Mouse (Mus musculus): ENCODE data around the gene Srebf2. TPM values are rescaled to one million over a fixed set of nuclear protein-coding genes. Genes with fewer than 3 reads are reported as not detected.

The Srebf2 gene
- polyA plus RNA-seq, 1 experiment, result 180 TPM

DNA sequence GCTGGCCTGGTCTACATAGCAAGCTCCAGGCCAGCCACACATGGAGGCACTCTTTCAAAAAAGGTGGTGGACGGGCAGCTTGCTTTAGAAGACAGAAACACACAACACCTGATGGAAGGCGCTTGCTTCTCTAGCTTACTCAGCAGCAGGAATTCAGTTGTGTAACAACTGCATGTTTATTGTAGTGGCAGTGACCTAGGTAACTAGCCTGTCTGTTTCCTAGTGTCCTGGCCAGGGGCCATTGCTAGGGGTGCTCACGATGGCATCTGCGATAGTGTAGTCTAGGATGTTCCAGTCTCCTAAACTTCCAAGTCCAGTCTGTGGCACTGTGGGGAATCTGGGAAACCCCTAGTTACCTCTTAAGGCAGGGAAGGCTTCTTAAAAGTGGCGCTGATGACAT, 2.8 kb upstream of the Srebf2 start:
- Histone ChIP-seq H3K79me2 (ENCODE audit: control insufficient read depth, insufficient read depth) (peaks cover 21% of the 10 kb centered on the region), H3K4me3 (ENCODE audit: insufficient read depth, poor library complexity, severe bottlenecking) (no peak overlapping the region), H3ac (ENCODE audit: control insufficient read depth, insufficient read length, low read depth) (no peak overlapping the region), H3K27me3 (ENCODE audit: control insufficient read depth, insufficient read depth, insufficient read length) (no peaks in the 10 kb centered on the region), H3K79me3 (ENCODE audit: low read depth) (peaks cover 13% of the 10 kb centered on the region), H3K36me3 (ENCODE audit: control insufficient read depth, insufficient read depth) (peaks cover 8% of the 10 kb centered on the region)
- no peak for TF ChIP-seq MYOD1 (IDR thresholded peaks at IDR 0.05; ENCODE audit: control insufficient read depth, insufficient read length, low read depth)
- TF ChIP-seq MYOG (IDR thresholded peaks at IDR 0.05; ENCODE audit: control insufficient read depth, extremely low read depth, insufficient read length), result no peak
- no peak for TF ChIP-seq USF1 (IDR thresholded peaks at IDR 0.05; ENCODE audit: low read depth)
- no peak for TF ChIP-seq FOSL1 (IDR thresholded peaks at IDR 0.05; ENCODE audit: insufficient read depth, low read length, poor library complexity, severe bottlenecking)
- no peak for TF ChIP-seq MAX (IDR thresholded peaks at IDR 0.05)
- TF ChIP-seq CTCF (IDR thresholded peaks at IDR 0.05; ENCODE audit: control insufficient read depth, insufficient read depth, insufficient read length), result no peak

DNA sequence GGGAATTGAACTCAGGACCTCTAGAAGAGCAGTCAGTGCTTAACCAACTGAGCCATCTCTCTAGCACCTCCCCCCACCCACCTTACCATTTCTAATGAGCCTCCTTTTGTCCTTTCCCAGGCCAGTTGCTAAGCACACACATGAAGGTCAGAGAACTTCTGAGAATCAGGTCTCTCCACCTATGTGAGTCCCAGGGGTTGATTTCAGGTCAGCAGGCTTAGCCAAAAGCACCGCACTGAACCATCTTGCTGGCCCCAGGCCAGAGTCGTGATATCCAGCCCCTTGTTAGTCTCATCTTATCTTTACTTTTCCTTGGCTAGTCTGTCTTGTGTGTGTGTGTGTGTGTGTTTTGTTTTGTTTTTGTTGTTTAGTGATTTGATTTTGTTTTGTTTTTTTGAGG, 1.6 kb upstream of the Srebf2 start:
- peaks cover 34% of the 10 kb centered on the region for H3K79me2 ChIP-seq (ENCODE audit: control insufficient read depth, insufficient read depth)
- no peak overlapping the region for H3ac ChIP-seq (ENCODE audit: control insufficient read depth, insufficient read length, low read depth)
- no peak for TF ChIP-seq MAX (IDR thresholded peaks at IDR 0.05)
- no peak for TF ChIP-seq MYOG (IDR thresholded peaks at IDR 0.05; ENCODE audit: control insufficient read depth, extremely low read depth, insufficient read length)
- TF ChIP-seq CEBPB (IDR thresholded peaks at IDR 0.05; ENCODE audit: low read depth), result no peak
- TF ChIP-seq USF1 (IDR thresholded peaks at IDR 0.05; ENCODE audit: low read depth), result no peak
- no peak for TF ChIP-seq MYOD1 (IDR thresholded peaks at IDR 0.05; ENCODE audit: control insufficient read depth, insufficient read length, low read depth)
- no peak for TF ChIP-seq FOSL1 (IDR thresholded peaks at IDR 0.05; ENCODE audit: insufficient read depth, low read length, poor library complexity, severe bottlenecking)
- TF ChIP-seq CTCF (IDR thresholded peaks at IDR 0.05; ENCODE audit: control insufficient read depth, insufficient read depth, insufficient read length), result no peak

DNA sequence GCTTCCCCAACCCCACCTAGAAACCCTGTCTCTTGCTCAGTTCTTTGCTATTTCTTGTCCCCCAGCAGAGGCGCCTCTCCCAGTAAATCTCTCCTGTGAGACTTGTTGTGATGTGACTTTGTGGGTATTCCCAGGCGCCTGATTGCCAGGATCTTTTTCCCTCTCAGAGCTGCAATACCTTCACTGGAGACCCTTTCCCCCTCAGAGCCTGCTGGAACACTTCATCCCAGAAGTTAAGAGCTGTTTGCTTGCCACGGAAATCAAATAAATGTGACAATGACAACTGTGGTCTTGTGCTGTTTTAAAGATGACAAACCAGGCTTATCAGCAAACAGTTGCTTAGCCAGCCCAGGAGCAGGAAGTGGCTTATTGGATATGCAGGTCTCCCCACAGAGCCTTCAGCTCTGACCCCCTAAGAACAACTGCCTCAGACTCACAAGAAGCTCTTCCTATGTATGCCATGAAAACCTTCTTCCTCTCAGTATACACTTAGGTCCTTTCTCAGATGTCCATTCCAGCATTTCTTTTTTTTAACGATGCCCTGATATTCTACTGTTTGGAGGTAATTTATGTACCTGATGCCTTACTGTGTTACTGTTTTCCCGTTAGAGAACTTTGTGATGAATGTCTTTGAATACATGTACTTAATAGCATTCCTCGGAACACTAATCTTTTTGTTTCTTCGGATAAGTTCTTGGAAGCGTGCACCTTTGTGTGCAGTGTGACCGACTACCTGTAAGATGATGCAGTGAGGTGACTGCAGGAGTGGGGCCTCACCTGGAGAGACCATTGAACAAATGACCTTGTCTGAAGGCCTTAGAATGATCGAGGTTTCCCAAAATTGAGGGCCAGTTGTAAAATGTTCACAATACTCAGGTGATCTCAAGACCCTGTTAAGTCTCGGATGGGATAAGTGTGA, 871 bp upstream of the Srebf2 start:
- TF ChIP-seq USF1 (IDR thresholded peaks at IDR 0.05; ENCODE audit: low read depth), result no peak
- no peak for TF ChIP-seq MYOD1 (IDR thresholded peaks at IDR 0.05; ENCODE audit: control insufficient read depth, insufficient read length, low read depth)
- no peak for TF ChIP-seq MYOG (IDR thresholded peaks at IDR 0.05; ENCODE audit: control insufficient read depth, extremely low read depth, insufficient read length)
- no peak for TF ChIP-seq CEBPB (IDR thresholded peaks at IDR 0.05; ENCODE audit: low read depth)
- no peak for TF ChIP-seq CTCF (IDR thresholded peaks at IDR 0.05; ENCODE audit: control insufficient read depth, insufficient read depth, insufficient read length)
- no peak for TF ChIP-seq FOSL1 (IDR thresholded peaks at IDR 0.05; ENCODE audit: insufficient read depth, low read length, poor library complexity, severe bottlenecking)
- TF ChIP-seq MAX (IDR thresholded peaks at IDR 0.05), result no peak
- Histone ChIP-seq H3K79me2 (ENCODE audit: control insufficient read depth, insufficient read depth) (peaks cover 41% of the 10 kb centered on the region), H3K36me3 (ENCODE audit: control insufficient read depth, insufficient read depth) (peaks cover 19% of the 10 kb centered on the region), H3K27me3 (ENCODE audit: control insufficient read depth, insufficient read depth, insufficient read length) (no peaks in the 10 kb centered on the region), H3K4me3 (ENCODE audit: insufficient read depth, poor library complexity, severe bottlenecking) (no peak overlapping the region), H3K79me3 (ENCODE audit: low read depth) (peaks cover 33% of the 10 kb centered on the region), H3ac (ENCODE audit: control insufficient read depth, insufficient read length, low read depth) (peak overlapping the region; percentile 47)

More for the DNA sequence above, 1.6 kb upstream of the Srebf2 start:
- no peaks in the 10 kb centered on the region for H3K27me3 ChIP-seq (ENCODE audit: control insufficient read depth, insufficient read depth, insufficient read length)
- peaks cover 18% of the 10 kb centered on the region for H3K36me3 ChIP-seq (ENCODE audit: control insufficient read depth, insufficient read depth)
- H3K79me3 ChIP-seq (ENCODE audit: low read depth), result peaks cover 26% of the 10 kb centered on the region
- no peak overlapping the region for H3K4me3 ChIP-seq (ENCODE audit: insufficient read depth, poor library complexity, severe bottlenecking)

DNA sequence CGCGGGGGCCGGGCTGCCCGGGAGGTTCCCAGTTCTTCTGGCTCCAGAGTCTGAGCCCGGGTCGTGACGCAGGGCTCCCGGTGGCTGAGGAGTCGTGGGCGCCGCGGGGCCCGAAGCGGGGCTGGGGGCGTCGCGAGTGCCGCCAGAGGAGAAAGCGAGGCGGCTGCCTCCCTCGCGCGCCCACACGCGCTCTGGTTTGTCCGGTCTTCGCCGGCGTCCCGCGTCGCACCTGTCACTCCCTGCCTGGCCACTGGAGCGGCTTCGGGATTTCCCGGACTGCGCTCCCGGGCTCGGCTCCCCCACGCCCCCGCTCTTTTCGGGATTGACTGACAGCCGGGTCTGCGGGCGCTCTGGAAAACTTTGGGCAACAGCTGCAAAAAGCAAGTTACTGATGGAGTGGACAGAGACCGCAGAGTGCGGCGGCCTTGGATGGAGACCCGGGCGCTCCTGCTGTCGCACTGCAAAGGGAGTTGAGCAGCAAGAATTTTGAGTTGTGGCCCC, 680 bp downstream of the Srebf2 start:
- Histone ChIP-seq H3K36me3 (ENCODE audit: control insufficient read depth, insufficient read depth) (peaks cover 22% of the 10 kb centered on the region), H3K79me3 (ENCODE audit: low read depth) (peaks cover 48% of the 10 kb centered on the region), H3K4me3 (ENCODE audit: insufficient read depth, poor library complexity, severe bottlenecking) (peak overlapping the region; percentile 97), H3ac (ENCODE audit: control insufficient read depth, insufficient read length, low read depth) (peak overlapping the region; percentile 47), H3K79me2 (ENCODE audit: control insufficient read depth, insufficient read depth) (peaks cover 56% of the 10 kb centered on the region), H3K27me3 (ENCODE audit: control insufficient read depth, insufficient read depth, insufficient read length) (no peaks in the 10 kb centered on the region)
- TF ChIP-seq MYOD1 (IDR thresholded peaks at IDR 0.05; ENCODE audit: control insufficient read depth, insufficient read length, low read depth), result peak; percentile 85
- no peak for TF ChIP-seq CEBPB (IDR thresholded peaks at IDR 0.05; ENCODE audit: low read depth)

DNA sequence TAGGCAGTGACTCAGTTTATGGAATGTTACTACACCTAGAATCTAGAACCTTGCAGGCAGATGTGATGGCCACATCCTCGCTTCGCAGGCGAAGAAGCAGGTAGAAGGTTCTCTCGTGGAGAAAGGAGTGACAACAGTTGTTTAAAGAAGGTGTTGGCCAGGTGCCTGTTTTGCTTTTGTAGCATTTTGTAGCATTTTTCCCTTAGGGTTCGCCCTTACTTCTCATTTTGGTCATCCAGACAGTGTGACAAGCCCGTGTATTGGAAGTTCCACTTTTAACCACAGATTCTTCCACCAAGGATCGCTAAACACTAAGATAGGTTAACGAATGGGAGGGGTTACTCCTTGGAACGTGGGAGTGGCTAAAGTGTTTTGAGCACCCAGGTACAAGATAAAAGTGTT, 1.5 kb downstream of the Srebf2 start:
- H3K4me3 ChIP-seq (ENCODE audit: insufficient read depth, poor library complexity, severe bottlenecking), result peak overlapping the region; percentile 97
- peaks cover 25% of the 10 kb centered on the region for H3K36me3 ChIP-seq (ENCODE audit: control insufficient read depth, insufficient read depth)
- H3K27me3 ChIP-seq (ENCODE audit: control insufficient read depth, insufficient read depth, insufficient read length), result no peaks in the 10 kb centered on the region
- peak overlapping the region; percentile 47 for H3ac ChIP-seq (ENCODE audit: control insufficient read depth, insufficient read length, low read depth)
- peaks cover 65% of the 10 kb centered on the region for H3K79me2 ChIP-seq (ENCODE audit: control insufficient read depth, insufficient read depth)
- TF ChIP-seq FOSL1 (IDR thresholded peaks at IDR 0.05; ENCODE audit: insufficient read depth, low read length, poor library complexity, severe bottlenecking), result no peak
- no peak for TF ChIP-seq MYOG (IDR thresholded peaks at IDR 0.05; ENCODE audit: control insufficient read depth, extremely low read depth, insufficient read length)
- TF ChIP-seq CEBPB (IDR thresholded peaks at IDR 0.05; ENCODE audit: low read depth), result no peak
- TF ChIP-seq MAX (IDR thresholded peaks at IDR 0.05), result no peak
- TF ChIP-seq USF1 (IDR thresholded peaks at IDR 0.05; ENCODE audit: low read depth), result no peak
- no peak for TF ChIP-seq MYOD1 (IDR thresholded peaks at IDR 0.05; ENCODE audit: control insufficient read depth, insufficient read length, low read depth)
- TF ChIP-seq CTCF (IDR thresholded peaks at IDR 0.05; ENCODE audit: control insufficient read depth, insufficient read depth, insufficient read length), result no peak
- H3K79me3 ChIP-seq (ENCODE audit: low read depth), result peaks cover 57% of the 10 kb centered on the region

Data from C2C12 (cell line).